Mouse (Mus musculus): ENCODE data around the gene Slc43a2.
"Not testable (repeated sequence)": the region's sequence is repeated elsewhere in the genome, so short reads cannot be mapped to it uniquely, and the experiment has no call there.

Slc43a2 gene

GRCm38 (mm10) chr11:75551961-75552441 lies 20.5 kb downstream of the Slc43a2 start:
- peak; percentile 77 to 84 for DNase-seq

- DNase-seq: no peak
Observed at GRCm38 (mm10) chr11:75552906-75553482, 21.5 kb downstream of the Slc43a2 start.

GRCm38 (mm10) chr11:75556006-75556405 lies 24.5 kb downstream of the Slc43a2 start:
- not testable (repeated sequence) for DNase-seq

- no peak for DNase-seq
Observed at GRCm38 (mm10) chr11:75557142-75557541, 25.6 kb downstream of the Slc43a2 start.

- DNase-seq: no peak
Observed at GRCm38 (mm10) chr11:75558101-75558500, 26.6 kb downstream of the Slc43a2 start.

- no peak for DNase-seq
Observed at GRCm38 (mm10) chr11:75559870-75560504, 28.5 kb downstream of the Slc43a2 start.

GRCm38 (mm10) chr11:75560530-75561409 lies 29.3 kb downstream of the Slc43a2 start:
- DNase-seq: no peak

- DNase-seq: no peak
Observed at GRCm38 (mm10) chr11:75561410-75561791, 29.9 kb downstream of the Slc43a2 start.

- peak; percentile 77 to 81 for DNase-seq
Observed at GRCm38 (mm10) chr11:75562840-75563239, 31.3 kb downstream of the Slc43a2 start.

GRCm38 (mm10) chr11:75563851-75564548 lies 32.5 kb downstream of the Slc43a2 start:
- no peak for DNase-seq

- DNase-seq: peak; percentile 70
Observed at GRCm38 (mm10) chr11:75565849-75566248, 34.4 kb downstream of the Slc43a2 start.

GRCm38 (mm10) chr11:75566276-75567196 lies 35.0 kb downstream of the Slc43a2 start:
- DNase-seq: peak; percentile 54 to 57

GRCm38 (mm10) chr11:75567346-75568114 lies 36.0 kb downstream of the Slc43a2 start:
- peak; percentile 59 to 64 for DNase-seq

GRCm38 (mm10) chr11:75568115-75568511 lies 36.6 kb downstream of the Slc43a2 start:
- no peak for DNase-seq

- DNase-seq: peak in 1 of 2 experiments; percentile 28
Observed at GRCm38 (mm10) chr11:75568962-75569361, 37.5 kb downstream of the Slc43a2 start.

- peak; percentile 85 for DNase-seq
Observed at GRCm38 (mm10) chr11:75570375-75571125, 39.1 kb downstream of the Slc43a2 start.

GRCm38 (mm10) chr11:75571126-75571990 lies 39.9 kb downstream of the Slc43a2 start:
- DNase-seq: peak in 1 of 2 experiments; percentile 41

GRCm38 (mm10) chr11:75572301-75572791 lies 40.9 kb downstream of the Slc43a2 start:
- peak in 1 of 2 experiments; percentile 30 for DNase-seq

Measured in cerebellum, postnatal 36 days (tissue).